Mouse (Mus musculus): ENCODE data around the gene Crim1.

GRCm38 (mm10) chr17:78409900-78410299, 209.9 kb downstream of the Crim1 start:
- TF ChIP-seq CTCF (IDR thresholded peaks at IDR 0.05; ENCODE audit: borderline replicate concordance, control insufficient read depth, extremely low read depth, insufficient read depth, low read length, poor library complexity) (no peak), POLR2A (IDR thresholded peaks at IDR 0.05; ENCODE audit: control insufficient read depth, extremely low read depth, insufficient read depth, low read length, poor library complexity) (no peak)
